Mouse (Mus musculus): ENCODE measurements around the gene E130309D02Rik.

Gene E130309D02Rik

GRCm38 (mm10) chr5:143268985-143269362, 46.2 kb downstream of the E130309D02Rik start:
- DNase-seq (ENCODE audit: low read depth, low spot score): no peak

GRCm38 (mm10) chr5:143266794-143267193, 48.4 kb downstream of the E130309D02Rik start:
- DNase-seq (ENCODE audit: low read depth, low spot score): no peak

GRCm38 (mm10) chr5:143265409-143265808, 49.8 kb downstream of the E130309D02Rik start:
- DNase-seq (ENCODE audit: low read depth, low spot score): no peak

- DNase-seq (ENCODE audit: low read depth, low spot score): no peak
Measured at GRCm38 (mm10) chr5:143264689-143265088, 50.5 kb downstream of the E130309D02Rik start.

GRCm38 (mm10) chr5:143261636-143262035, 53.5 kb downstream of the E130309D02Rik start:
- no peak for DNase-seq (ENCODE audit: low read depth, low spot score)

GRCm38 (mm10) chr5:143255802-143256201, 59.4 kb downstream of the E130309D02Rik start:
- DNase-seq (ENCODE audit: low read depth, low spot score): no peak

- no peak for DNase-seq (ENCODE audit: low read depth, low spot score)
Measured at GRCm38 (mm10) chr5:143255131-143255519, 60.0 kb downstream of the E130309D02Rik start.

- no peak for DNase-seq (ENCODE audit: low read depth, low spot score)
Measured at GRCm38 (mm10) chr5:143254487-143255130, 60.6 kb downstream of the E130309D02Rik start.

- no peak for DNase-seq (ENCODE audit: low read depth, low spot score)
Measured at GRCm38 (mm10) chr5:143253881-143254486, 61.2 kb downstream of the E130309D02Rik start.

GRCm38 (mm10) chr5:143253186-143253880, 61.8 kb downstream of the E130309D02Rik start:
- DNase-seq (ENCODE audit: low read depth, low spot score): no peak

- no peak for DNase-seq (ENCODE audit: low read depth, low spot score)
Measured at GRCm38 (mm10) chr5:143252791-143253185, 62.4 kb downstream of the E130309D02Rik start.

GRCm38 (mm10) chr5:143252039-143252438, 63.1 kb downstream of the E130309D02Rik start:
- DNase-seq (ENCODE audit: low read depth, low spot score): no peak
